18 mouse cellular contexts compared by ENCODE assay signal in the genomic region with DNA sequence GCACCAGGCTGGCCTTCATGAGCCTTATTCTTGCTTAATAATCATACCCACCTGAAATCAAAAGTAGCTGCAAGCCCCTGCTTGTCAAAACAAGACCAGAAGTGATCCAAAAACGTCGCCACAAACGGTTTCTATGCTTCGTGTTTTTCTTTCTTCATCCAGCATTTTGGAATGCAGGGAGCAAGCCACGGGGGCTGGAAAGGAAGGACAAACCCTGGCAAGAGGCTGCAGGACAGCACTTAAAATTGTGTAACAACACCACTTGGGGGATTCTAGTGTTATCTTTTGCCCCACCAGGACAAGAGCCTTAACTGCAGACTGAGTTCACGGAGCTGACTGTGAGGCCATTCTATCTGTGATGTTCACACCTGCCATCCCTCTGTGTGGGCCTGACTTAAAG.
DNase-seq lines count a peak whose midpoint lies in the region; ATAC-seq and TF ChIP-seq lines count a peak whose summit lies in the region.
"Had no signal": no experiment of that assay in that cellular context is flagged by ENCODE, and none has a peak within 500 bp of the region (broad histone marks: within the 10 kb centered on the region; RNA-seq: fewer than 3 reads in every experiment).

No protein-coding gene starts in this region.

- no peaks in the 10 kb centered on the region for H3K9me3 ChIP-seq in heart, embryonic 10.5 days
- H3K9me3 ChIP-seq in liver, embryonic 11.5 days (ENCODE audit: control insufficient read depth, low read length) = no peaks in the 10 kb centered on the region
- no peaks in the 10 kb centered on the region for H3K9me3 ChIP-seq in kidney, embryonic 16.5 days (ENCODE audit: low read length)
- H3K9me3 ChIP-seq: heart, embryonic 15.5 days; limb, embryonic 15.5 days; midbrain, embryonic 12.5 days had no signal

- H3K9ac ChIP-seq in liver, embryonic 11.5 days (ENCODE audit: low read depth, low read length) = no peak overlapping the region
- H3K9ac ChIP-seq in kidney, embryonic 16.5 days (replicated peaks; ENCODE audit: low read length) = no peak overlapping the region
- H3K9ac ChIP-seq: heart, embryonic 15.5 days; limb, embryonic 15.5 days; midbrain, embryonic 12.5 days had no signal

- H3K4me2 ChIP-seq in liver, embryonic 11.5 days = no peak overlapping the region
- no peak overlapping the region for H3K4me2 ChIP-seq in kidney, embryonic 16.5 days (replicated peaks; ENCODE audit: low read depth, low read length)
- H3K4me2 ChIP-seq: heart, embryonic 15.5 days; limb, embryonic 15.5 days; midbrain, embryonic 12.5 days had no signal

- no peaks in the 10 kb centered on the region for H3K36me3 ChIP-seq in heart, embryonic 10.5 days
- H3K36me3 ChIP-seq in liver, embryonic 11.5 days (ENCODE audit: control insufficient read depth, insufficient read depth, low read length) = no peaks in the 10 kb centered on the region
- H3K36me3 ChIP-seq in kidney, embryonic 16.5 days (ENCODE audit: insufficient read depth, low read length) = no peaks in the 10 kb centered on the region
- H3K36me3 ChIP-seq: heart, embryonic 15.5 days; limb, embryonic 15.5 days; midbrain, embryonic 12.5 days had no signal

- 54% methylated on average over 6 of the region's 6 CpGs for WGBS in heart, embryonic 10.5 days
- 81% methylated on average over 6 of the region's 6 CpGs for WGBS in liver, embryonic 11.5 days
- WGBS in kidney, embryonic 16.5 days = 63% methylated on average over 6 of the region's 6 CpGs

- peak; percentile 93 for DNase-seq in heart, adult 11 months
- DNase-seq in heart, embryonic 10.5 days (ENCODE audit: low spot score) = no peak
- DNase-seq in 3134 (ENCODE audit: extremely low read depth, insufficient read length, low spot score) = peak; percentile 59
- peak; percentile 9 to 31 for DNase-seq in heart, postnatal 36 days
- DNase-seq in liver, embryonic 11.5 days (ENCODE audit: low spot score) = no peak
- DNase-seq: B cell, adult 2 months; cerebellum, adult 18-20 months; cerebellum, postnatal 14 days; kidney, adult 9 months; kidney, postnatal 36 days had no signal

- intact Hi-C loops in heart, postnatal 36 days (cut with DNase I) = no loop called here

- H3K4me3 ChIP-seq in heart, embryonic 10.5 days = no peak overlapping the region
- no peak overlapping the region for H3K4me3 ChIP-seq in embryonic fibroblast, embryonic 13.5 days (ENCODE audit: insufficient read depth, low read length)
- no peak overlapping the region for H3K4me3 ChIP-seq in liver, embryonic 11.5 days (ENCODE audit: low read depth, low read length)
- H3K4me3 ChIP-seq in kidney, embryonic 16.5 days (ENCODE audit: low read length) = no peak overlapping the region
- H3K4me3 ChIP-seq: heart, embryonic 15.5 days; limb, embryonic 15.5 days; midbrain, embryonic 12.5 days had no signal

- H3K4me1 ChIP-seq in heart, embryonic 10.5 days = peaks cover 11% of the 10 kb centered on the region
- peaks cover 3% of the 10 kb centered on the region for H3K4me1 ChIP-seq in embryonic fibroblast, embryonic 13.5 days (ENCODE audit: control insufficient read depth, insufficient read depth, low read length)
- H3K4me1 ChIP-seq in liver, embryonic 11.5 days (replicated peaks; ENCODE audit: control insufficient read depth, insufficient read depth, low read length) = no peaks in the 10 kb centered on the region
- no peaks in the 10 kb centered on the region for H3K4me1 ChIP-seq in kidney, embryonic 16.5 days (ENCODE audit: insufficient read depth, low read length)
- H3K4me1 ChIP-seq: midbrain, embryonic 12.5 days had no signal

- no peak overlapping the region for H3K27ac ChIP-seq in heart, embryonic 10.5 days
- peak overlapping the region; percentile 74 for H3K27ac ChIP-seq in embryonic fibroblast, embryonic 13.5 days (ENCODE audit: insufficient read depth, low read length)
- H3K27ac ChIP-seq in liver, embryonic 11.5 days (ENCODE audit: low read depth, low read length) = no peak overlapping the region
- H3K27ac ChIP-seq in kidney, embryonic 16.5 days (ENCODE audit: low read length) = no peak overlapping the region
- H3K27ac ChIP-seq: heart, embryonic 15.5 days; hindbrain, postnatal 0 days; limb, embryonic 15.5 days; midbrain, embryonic 12.5 days; stomach, postnatal 0 days had no signal

- no peak for TF ChIP-seq POLR2A in embryonic fibroblast, embryonic 13.5 days (IDR thresholded peaks at IDR 0.05; ENCODE audit: low read depth, low read length)

- no peaks in the 10 kb centered on the region for H3K27me3 ChIP-seq in heart, embryonic 10.5 days (ENCODE audit: insufficient read depth, poor library complexity, severe bottlenecking)
- H3K27me3 ChIP-seq in liver, embryonic 11.5 days (replicated peaks; ENCODE audit: control insufficient read depth, insufficient read depth, low read length) = no peaks in the 10 kb centered on the region
- H3K27me3 ChIP-seq in kidney, embryonic 16.5 days (ENCODE audit: insufficient read depth, low read length) = no peaks in the 10 kb centered on the region
- H3K27me3 ChIP-seq: heart, embryonic 15.5 days; limb, embryonic 15.5 days; midbrain, embryonic 12.5 days had no signal

- no peak for ATAC-seq in liver, embryonic 11.5 days (replicated peaks; ENCODE audit: low FRiP score)
- ATAC-seq in kidney, embryonic 16.5 days (ENCODE audit: low FRiP score, low TSS enrichment) = no peak
- ATAC-seq: activated CD4-positive, CD25-positive, alpha-beta regulatory T cell, adult 4 months; hindbrain, postnatal 0 days had no signal

- no peak for TF ChIP-seq CTCF in embryonic fibroblast, embryonic 13.5 days (IDR thresholded peaks at IDR 0.05; ENCODE audit: borderline replicate concordance, insufficient read depth, low read length)

Comparison
In these comparisons a context has a peak if more than half of its experiments do, and no peak if none do; other contexts are left out.
1. DNase-seq: peak in heart, adult 11 months (single experiment), 3134 (single experiment) and heart, postnatal 36 days (2 of 2); none in heart, embryonic 10.5 days (single experiment) and liver, embryonic 11.5 days (single experiment).